Mouse (Mus musculus): ENCODE results near the gene Dscaml1.

Gene Dscaml1

GRCm38 (mm10) chr9:45574021-45574420 is 147.6 kb downstream of the Dscaml1 start:
- no peak for DNase-seq

- DNase-seq, result no peak
Measured at GRCm38 (mm10) chr9:45580069-45580795, 153.8 kb downstream of the Dscaml1 start.

- DNase-seq, result no peak
Measured at GRCm38 (mm10) chr9:45586475-45586874, 160.0 kb downstream of the Dscaml1 start.

GRCm38 (mm10) chr9:45587704-45588103 is 161.3 kb downstream of the Dscaml1 start:
- no peak for DNase-seq

GRCm38 (mm10) chr9:45589867-45590266 is 163.4 kb downstream of the Dscaml1 start:
- peak; percentile 44 for DNase-seq

GRCm38 (mm10) chr9:45591061-45591460 is 164.6 kb downstream of the Dscaml1 start:
- no peak for DNase-seq

- DNase-seq, result no peak
Measured at GRCm38 (mm10) chr9:45592374-45592773, 165.9 kb downstream of the Dscaml1 start.

- no peak for DNase-seq
Measured at GRCm38 (mm10) chr9:45598117-45598516, 171.7 kb downstream of the Dscaml1 start.

- DNase-seq, result no peak
Measured at GRCm38 (mm10) chr9:45599377-45599776, 172.9 kb downstream of the Dscaml1 start.

GRCm38 (mm10) chr9:45607337-45607736 is 180.9 kb downstream of the Dscaml1 start:
- DNase-seq, result no peak

GRCm38 (mm10) chr9:45608097-45609031 is 181.9 kb downstream of the Dscaml1 start:
- DNase-seq, result no peak

GRCm38 (mm10) chr9:45610336-45611060 is 184.1 kb downstream of the Dscaml1 start:
- no peak for DNase-seq

- DNase-seq, result no peak
Measured at GRCm38 (mm10) chr9:45614616-45615015, 188.2 kb downstream of the Dscaml1 start.

GRCm38 (mm10) chr9:45617889-45618288 is 191.5 kb downstream of the Dscaml1 start:
- DNase-seq, result no peak

- no peak for DNase-seq
Measured at GRCm38 (mm10) chr9:45618443-45618842, 192.0 kb downstream of the Dscaml1 start.

- DNase-seq, result no peak
Measured at GRCm38 (mm10) chr9:45620049-45620448, 193.6 kb downstream of the Dscaml1 start.

- DNase-seq, result no peak
Measured at GRCm38 (mm10) chr9:45620920-45621319, 194.5 kb downstream of the Dscaml1 start.

- no peak for DNase-seq
Measured at GRCm38 (mm10) chr9:45625889-45626446, 199.5 kb downstream of the Dscaml1 start.

- peak; percentile 10 for DNase-seq
Measured at GRCm38 (mm10) chr9:45632520-45632919, 206.1 kb downstream of the Dscaml1 start.

- peak; percentile 9 for DNase-seq
Measured at GRCm38 (mm10) chr9:45633036-45633435, 206.6 kb downstream of the Dscaml1 start.

GRCm38 (mm10) chr9:45634978-45635377 is 208.6 kb downstream of the Dscaml1 start:
- no peak for DNase-seq

GRCm38 (mm10) chr9:45637346-45637745 is 210.9 kb downstream of the Dscaml1 start:
- DNase-seq, result no peak

Measured in liver (tissue).